Mouse (Mus musculus) hindbrain, embryonic 15.5 days (tissue): ENCODE measurements around the gene Sdccag8. TPM values are rescaled to one million over a fixed set of nuclear protein-coding genes. Genes with fewer than 3 reads are reported as not detected.

Experiments
- ATAC-seq: fragments of 200-750 bp; cut with Nextera tagmentation; 2 replicates; pipeline ENCODE4 v1.8.0; 2017; ENCODE audit warnings: low read depth, moderate number of reproducible peaks, moderate TSS enrichment; ENCODE audit not compliant: low FRiP score
- H3K27ac ChIP-seq: fragments of 300-500 bp; sonication (generic); replicated peaks from 2 replicates; pipeline ENCODE4 v1.5.1; 2015; ENCODE audit warnings: mild to moderate bottlenecking, inconsistent platforms
- H3K27me3 ChIP-seq: fragments of 300-500 bp; sonication (generic); 2 replicates; pipeline ENCODE4 v1.6.1; 2015; ENCODE audit warnings: control low read depth, inconsistent platforms
- H3K36me3 ChIP-seq: fragments of 300-500 bp; sonication (generic); 2 replicates; pipeline ENCODE4 v1.6.1; 2015; ENCODE audit warnings: control low read depth, inconsistent platforms
- H3K4me1 ChIP-seq: fragments of 300-500 bp; sonication (generic); replicated peaks from 2 replicates; pipeline ENCODE4 v1.6.1; 2015; ENCODE audit warnings: control low read depth, inconsistent platforms
- H3K4me2 ChIP-seq: fragments of 300-500 bp; sonication (generic); 2 replicates; pipeline ENCODE4 v1.6.1; 2015; ENCODE audit warnings: moderate library complexity, mild to moderate bottlenecking, inconsistent platforms
- H3K4me3 ChIP-seq: fragments of 300-500 bp; sonication (generic); 2 replicates; pipeline ENCODE4 v1.5.1; 2015; ENCODE audit warnings: mild to moderate bottlenecking, inconsistent platforms
- H3K9ac ChIP-seq: fragments of 300-500 bp; sonication (generic); 2 replicates; pipeline ENCODE4 v1.6.1; 2015; ENCODE audit warnings: inconsistent platforms
- H3K9me3 ChIP-seq: fragments of 300-500 bp; sonication (generic); 2 replicates; pipeline ENCODE4 v1.6.1; 2016; ENCODE audit warnings: control low read depth, inconsistent platforms
- whole genome bisulfite sequencing: fragments of 180-500 bp; shearing (Covaris S2); methylation state at CpG from one replicate; pipeline ENCODE4 v1.1.7; 2015; 5-methylcytosine and 5-hydroxymethylcytosine counted together
- microRNA counts: library from miRNA; unstranded; fragments of <30 nt; microRNA quantifications from one replicate; lab custom pipeline; 2016
- microRNA-seq: library from miRNA; unstranded; fragments of <30 nt; microRNA quantifications from one replicate; pipeline ENCODE4, GENCODE M21; 2016
- polyA plus RNA-seq: library from polyadenylated mRNA; unstranded; fragments of >200 nt; fragmentation: Nextera tagmentation; extraction: Ambion mirVana; gene quantifications from 2 replicates; pipeline ENCODE4 v1.2.1, GENCODE M21; 2015

The Sdccag8 gene
- polyA plus RNA-seq, 1 experiment from 2014 or later: 22.8 TPM

- no peaks in the 10 kb centered on the region for H3K27me3 ChIP-seq
- no peak for ATAC-seq
- H3K4me3 ChIP-seq: no peak overlapping the region
- H3K9me3 ChIP-seq: no peaks in the 10 kb centered on the region
- H3K9ac ChIP-seq: no peak overlapping the region
- no peak overlapping the region for H3K4me2 ChIP-seq
- no peaks in the 10 kb centered on the region for H3K4me1 ChIP-seq
- no peak overlapping the region for H3K27ac ChIP-seq
- 83% methylated on average over 11 of the region's 11 CpGs for WGBS
- no peaks in the 10 kb centered on the region for H3K36me3 ChIP-seq
Observed at GRCm38 (mm10) chr1:177051366-177051963, 237.0 kb downstream of the Sdccag8 start.

GRCm38 (mm10) chr1:177054891-177055290 is 240.4 kb downstream of the Sdccag8 start:
- Histone ChIP-seq H3K36me3 (no peaks in the 10 kb centered on the region), H3K27ac (no peak overlapping the region), H3K9ac (no peak overlapping the region), H3K27me3 (no peaks in the 10 kb centered on the region), H3K4me3 (no peak overlapping the region), H3K4me1 (no peaks in the 10 kb centered on the region), H3K9me3 (no peaks in the 10 kb centered on the region), H3K4me2 (no peak overlapping the region)
- WGBS: 59% methylated on average over 2 of the region's 2 CpGs
- ATAC-seq: no peak

GRCm38 (mm10) chr1:177061761-177062160 is 247.3 kb downstream of the Sdccag8 start:
- H3K4me1 ChIP-seq: no peaks in the 10 kb centered on the region
- 0 out of 2 replicates have a peak, but pooled peaks cover 9% of the 10 kb centered on the region for H3K36me3 ChIP-seq
- no peaks in the 10 kb centered on the region for H3K27me3 ChIP-seq
- H3K4me2 ChIP-seq: no peak overlapping the region
- H3K27ac ChIP-seq: no peak overlapping the region
- no peak overlapping the region for H3K4me3 ChIP-seq
- ATAC-seq: no peak
- WGBS: 96% methylated on average over 2 of the region's 2 CpGs
- no peak overlapping the region for H3K9ac ChIP-seq
- no peaks in the 10 kb centered on the region for H3K9me3 ChIP-seq

DNA sequence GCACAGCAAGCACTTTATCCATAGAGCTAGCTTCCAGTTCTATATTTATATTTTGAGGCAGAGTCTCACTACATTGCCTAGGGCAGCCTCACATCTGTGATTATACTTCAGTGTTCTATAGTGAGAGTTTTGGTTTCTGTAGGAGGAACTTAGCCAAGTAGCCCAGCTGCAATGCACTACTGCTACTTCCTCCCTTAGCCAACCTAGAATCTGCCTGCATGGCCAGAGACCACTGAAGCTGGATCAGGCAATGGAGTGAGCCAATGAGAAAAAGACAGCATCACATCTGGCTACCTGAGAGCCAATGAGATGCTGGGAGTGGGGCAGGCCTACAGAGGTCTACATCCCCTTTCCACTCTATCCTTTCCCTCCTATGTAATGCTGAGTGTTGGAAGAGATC is 251.3 kb downstream of the Sdccag8 start:
- ATAC-seq: 0 out of 2 replicates have a peak, but pooled peaks have one; percentile 27
- Histone ChIP-seq H3K4me3 (no peak overlapping the region), H3K4me2 (no peak overlapping the region), H3K27me3 (no peaks in the 10 kb centered on the region), H3K9me3 (no peaks in the 10 kb centered on the region), H3K36me3 (0 out of 2 replicates have a peak, but pooled peaks cover 9% of the 10 kb centered on the region), H3K9ac (no peak overlapping the region), H3K4me1 (no peaks in the 10 kb centered on the region), H3K27ac (no peak overlapping the region)

GRCm38 (mm10) chr1:177067123-177067646 is 252.7 kb downstream of the Sdccag8 start:
- H3K27me3 ChIP-seq: no peaks in the 10 kb centered on the region
- WGBS: 56% methylated on average over 8 of the region's 8 CpGs
- no peak overlapping the region for H3K27ac ChIP-seq
- no peak overlapping the region for H3K4me3 ChIP-seq
- 0 out of 2 replicates have a peak, but pooled peaks cover 3% of the 10 kb centered on the region for H3K36me3 ChIP-seq
- no peak overlapping the region for H3K9ac ChIP-seq
- H3K9me3 ChIP-seq: no peaks in the 10 kb centered on the region
- no peaks in the 10 kb centered on the region for H3K4me1 ChIP-seq
- no peak for ATAC-seq
- H3K4me2 ChIP-seq: no peak overlapping the region

GRCm38 (mm10) chr1:177069161-177069560 is 254.7 kb downstream of the Sdccag8 start:
- no peaks in the 10 kb centered on the region for H3K9me3 ChIP-seq
- 87% methylated on average over 2 of the region's 2 CpGs for WGBS
- ATAC-seq: no peak

More at GRCm38 (mm10) chr1:177069161-177069560, 254.7 kb downstream of the Sdccag8 start:
- Histone ChIP-seq H3K27me3 (no peaks in the 10 kb centered on the region), H3K27ac (no peak overlapping the region), H3K4me3 (no peak overlapping the region), H3K4me1 (no peaks in the 10 kb centered on the region), H3K4me2 (no peak overlapping the region), H3K36me3 (no peaks in the 10 kb centered on the region), H3K9ac (no peak overlapping the region)

MicroRNAs within 50 kb of the gene (microRNA counts, 519-probe panel; counts per million panel counts)
- microRNA mmu-miR-350 (lab: Ali Mortazavi, UCI): 3,727 counts per million, percentile 78 among the panel's probes with 10 or more counts

Small RNA genes lying within 50 kb of the gene (microRNA-seq; reads per million reads assigned to microRNA genes)
- not detected for gene Gm25993
- 432 reads per million, percentile 70 among the genes with 10 or more reads in this experiment for gene Mir350

Other genes with a start within 250 kb of the Sdccag8 start
- 97.9 and 109 TPM in 2 replicates for gene Cep170, start 593 bp upstream of the Sdccag8 start, polyA plus RNA-seq